Mouse (Mus musculus) MEL (cell line): ENCODE results near the gene Ccdc92b. TPM values are rescaled to one million over a fixed set of nuclear protein-coding genes. Genes with fewer than 3 reads are reported as not detected.
A peak's percentile ranks its signal among the peaks of the same experiment; 100 is the strongest.

ENCODE experiments used
- DNase-seq: peaks from one replicate; pipeline ENCODE4 v3.0.0; 2011; ENCODE audit warnings: low read depth, low spot score
- H3K27ac ChIP-seq: 2 replicates; pipeline ENCODE4 v1.5.1; 2012; ENCODE audit warnings: low read depth, mild to moderate bottlenecking, control low read depth, low read length, moderate library complexity; ENCODE audit not compliant: control insufficient read depth
- H3K27me3 ChIP-seq, 2 experiments: fragments of 150-350 bp in 1 of 2; sonication (generic) in 1 of 2; 2 replicates each; pipeline ENCODE4 v1.6.1; 2012; ENCODE audit warnings: low read length in 2 of 2, mild to moderate bottlenecking in 2 of 2, improper control_type of control experiment in 1 of 2, moderate library complexity in 1 of 2; ENCODE audit not compliant: insufficient read depth in 2 of 2, control insufficient read depth in 1 of 2
- H3K36me3 ChIP-seq, 2 experiments: 2 replicates each; pipeline ENCODE4 v1.6.1; 2012 to 2014; ENCODE audit warnings: low read length in 2 of 2, improper control_type of control experiment in 1 of 2, inconsistent platforms in 1 of 2, mild to moderate bottlenecking in 1 of 2; ENCODE audit not compliant: insufficient read depth in 2 of 2, control insufficient read depth in 1 of 2
- H3K4me1 ChIP-seq, 2 experiments: fragments of 150-350 bp in 1 of 2; sonication (generic) in 1 of 2; 2 replicates each; pipeline ENCODE4 v1.6.1; 2012; ENCODE audit warnings: low read length in 2 of 2, improper control_type of control experiment in 1 of 2, mild to moderate bottlenecking in 1 of 2; ENCODE audit not compliant: insufficient read depth in 2 of 2, control insufficient read depth in 1 of 2
- H3K4me3 ChIP-seq, 2 experiments: fragments of 150-350 bp in 1 of 2; sonication (generic) in 1 of 2; 2 replicates each; pipeline ENCODE4 v1.5.1; 2012; ENCODE audit warnings: low read depth in 2 of 2, low read length in 2 of 2, mild to moderate bottlenecking in 2 of 2, moderate library complexity in 2 of 2, control low read depth in 1 of 2, improper control_type of control experiment in 1 of 2; ENCODE audit not compliant: control insufficient read depth in 1 of 2, insufficient read depth in 1 of 2
- H3K79me2 ChIP-seq: 2 replicates; pipeline ENCODE4 v1.6.1; 2012; ENCODE audit warnings: mild to moderate bottlenecking, low read length, moderate library complexity; ENCODE audit not compliant: control insufficient read depth, poor library complexity, insufficient read depth
- H3K9ac ChIP-seq: 2 replicates; pipeline ENCODE4 v1.6.1; 2012; ENCODE audit warnings: low read depth, mild to moderate bottlenecking, control low read depth, low read length, moderate library complexity; ENCODE audit not compliant: control insufficient read depth, poor library complexity, severe bottlenecking
- H3K9me3 ChIP-seq: fragments of 150-350 bp; sonication (generic); replicated peaks from 2 replicates; pipeline ENCODE4 v1.6.1; 2012; ENCODE audit warnings: mild to moderate bottlenecking, low read length, improper control_type of control experiment, moderate library complexity; ENCODE audit not compliant: insufficient read depth
- CHD1 ChIP-seq: IDR thresholded peaks from 2 replicates; pipeline ENCODE4 v1.6.1; 2012; ENCODE audit warnings: low read depth, mild to moderate bottlenecking, inconsistent platforms, low read length, improper control_type of control experiment
- CTCF ChIP-seq, 3 experiments: IDR thresholded peaks in 2 of 3; conservative IDR thresholded peaks in 1 of 3; 2 replicates each; pipeline ENCODE4 v1.5.1; 2011 to 2012; ENCODE audit warnings: low read length in 3 of 3, low read depth in 2 of 3, mild to moderate bottlenecking in 2 of 3, improper control_type of control experiment in 1 of 3, inconsistent platforms in 1 of 3, mixed read lengths in 1 of 3, moderate library complexity in 1 of 3; ENCODE audit not compliant: control insufficient read depth in 1 of 3, insufficient read depth in 1 of 3, poor library complexity in 1 of 3, severe bottlenecking in 1 of 3
- E2F4 ChIP-seq: IDR thresholded peaks from 2 replicates; pipeline ENCODE4 v1.6.1; 2011; ENCODE audit warnings: low read depth, low read length, improper control_type of control experiment, borderline replicate concordance
- EP300 ChIP-seq, 2 experiments: IDR thresholded peaks; 2 replicates each; pipeline ENCODE4 v1.6.1; 2011; ENCODE audit warnings: improper control_type of control experiment in 2 of 2, low read length in 2 of 2, low read depth in 1 of 2, mild to moderate bottlenecking in 1 of 2
- ETS1 ChIP-seq: IDR thresholded peaks from 2 replicates; pipeline ENCODE4 v1.6.1; 2012; ENCODE audit warnings: low read depth, mild to moderate bottlenecking, inconsistent platforms, low read length, improper control_type of control experiment, moderate library complexity
- GABPA ChIP-seq: IDR thresholded peaks from 2 replicates; pipeline ENCODE4 v1.6.1; 2012; ENCODE audit warnings: low read depth, mild to moderate bottlenecking, inconsistent platforms, low read length, improper control_type of control experiment, moderate library complexity
- GATA1 ChIP-seq: IDR thresholded peaks from 2 replicates; pipeline ENCODE4 v1.6.1; 2011; ENCODE audit warnings: low read depth, low read length, improper control_type of control experiment
- MAFK ChIP-seq: IDR thresholded peaks from 2 replicates; pipeline ENCODE4 v1.6.1; 2011; ENCODE audit warnings: low read depth, mild to moderate bottlenecking, low read length, improper control_type of control experiment, borderline replicate concordance
- MAZ ChIP-seq: IDR thresholded peaks from 2 replicates; pipeline ENCODE4 v1.6.1; 2012; ENCODE audit warnings: low read depth, mild to moderate bottlenecking, inconsistent platforms, low read length, improper control_type of control experiment
- RAD21 ChIP-seq: IDR thresholded peaks from 2 replicates; pipeline ENCODE4 v1.6.1; 2011; ENCODE audit warnings: mild to moderate bottlenecking, low read depth, low read length, improper control_type of control experiment
- SIN3A ChIP-seq: IDR thresholded peaks from 2 replicates; pipeline ENCODE4 v1.6.1; 2012; ENCODE audit warnings: low read length, improper control_type of control experiment, inconsistent platforms
- TCF12 ChIP-seq: IDR thresholded peaks from 2 replicates; pipeline ENCODE4 v1.6.1; 2014; ENCODE audit warnings: low read depth, mild to moderate bottlenecking, inconsistent platforms, low read length, improper control_type of control experiment, moderate library complexity
- UBTF ChIP-seq: IDR thresholded peaks from 2 replicates; pipeline ENCODE4 v1.6.1; 2012; ENCODE audit warnings: low read depth, mild to moderate bottlenecking, inconsistent platforms, low read length, improper control_type of control experiment, moderate library complexity, borderline replicate concordance; ENCODE audit not compliant: insufficient read depth
- USF1 ChIP-seq: IDR thresholded peaks from 2 replicates; pipeline ENCODE4 v1.6.1; 2014; ENCODE audit warnings: low read depth, mild to moderate bottlenecking, inconsistent platforms, low read length, improper control_type of control experiment, moderate library complexity
- USF2 ChIP-seq, 2 experiments: IDR thresholded peaks; 2 replicates each; pipeline ENCODE4 v1.6.1; 2011 to 2012; ENCODE audit warnings: improper control_type of control experiment in 2 of 2, low read length in 2 of 2, borderline replicate concordance in 1 of 2, inconsistent platforms in 1 of 2, low read depth in 1 of 2, mild to moderate bottlenecking in 1 of 2; ENCODE audit not compliant: insufficient read depth in 1 of 2
- ZMIZ1 ChIP-seq: IDR thresholded peaks from 2 replicates; pipeline ENCODE4 v1.6.1; 2012; ENCODE audit warnings: low read depth, mild to moderate bottlenecking, inconsistent platforms, low read length, improper control_type of control experiment, moderate library complexity
- polyA plus RNA-seq, 2 experiments: library from polyadenylated mRNA; stranded (reverse) in 1 of 2; unstranded in 1 of 2; fragments of >175 nt in 1 of 2; fragments of >200 nt in 1 of 2; gene quantifications; 2 replicates each; pipeline versions ENCODE4 v1.2.1 to v1.2.4; 2012; ENCODE audit warnings: low replicate concordance in 2 of 2, low read depth in 1 of 2; ENCODE audit not compliant: insufficient read length in 2 of 2, insufficient read depth in 1 of 2, missing spikeins in 1 of 2
- total RNA-seq: library from RNA; depleted of rRNA; stranded (reverse); fragments of 300-350 nt; gene quantifications from 2 replicates; pipeline ENCODE4 v1.2.3, GENCODE M21; 2012

Gene Ccdc92b
- total and polyA plus RNA-seq, 3 experiments: 0.12 to 1.3 TPM; not detected in 1

DNA sequence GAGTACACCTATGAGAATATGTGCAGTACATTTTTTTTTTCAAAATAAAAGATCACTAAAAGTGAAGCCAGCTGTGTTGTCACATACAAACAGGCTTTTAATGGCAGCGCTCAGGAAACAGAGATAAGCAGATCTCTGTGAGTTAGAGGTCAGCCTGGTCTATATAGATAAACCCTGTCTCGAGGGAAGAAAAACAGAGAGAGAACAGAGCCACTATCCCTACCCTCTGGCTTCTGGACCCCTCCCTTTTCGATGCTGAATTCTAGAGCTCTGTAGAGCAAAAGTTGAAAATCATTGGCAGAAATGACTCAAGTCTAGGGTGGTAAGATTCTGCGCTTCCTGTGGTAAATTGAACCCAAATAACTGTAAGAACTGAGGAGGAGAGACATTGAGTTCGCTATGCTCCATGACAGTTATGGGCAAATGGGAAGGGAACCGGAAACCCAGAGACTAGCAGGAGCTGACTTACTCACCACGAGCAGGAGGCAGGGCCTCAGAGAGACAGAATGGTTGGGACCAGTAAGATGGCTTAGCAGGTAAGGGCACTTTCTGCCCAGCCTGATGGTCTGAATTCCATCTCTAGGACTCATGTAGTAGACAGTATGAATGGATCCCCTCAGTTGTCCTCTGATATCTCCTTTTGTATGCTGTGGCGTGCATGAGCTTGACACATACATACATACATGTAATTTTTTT is 2.7 kb downstream of the Ccdc92b start (continued):
- TF ChIP-seq GABPA (no peak), CHD1 (no peak), USF1 (no peak), CTCF (IDR thresholded peaks at IDR 0.05 in 2 of 3, conservative IDR thresholded peaks at IDR 0.05 in 1 of 3; ENCODE audit: control insufficient read depth in 1 of 3, insufficient read depth in 1 of 3, low read depth in 2 of 3, low read length in 3 of 3, poor library complexity in 1 of 3, severe bottlenecking in 1 of 3) (no peak)

DNA sequence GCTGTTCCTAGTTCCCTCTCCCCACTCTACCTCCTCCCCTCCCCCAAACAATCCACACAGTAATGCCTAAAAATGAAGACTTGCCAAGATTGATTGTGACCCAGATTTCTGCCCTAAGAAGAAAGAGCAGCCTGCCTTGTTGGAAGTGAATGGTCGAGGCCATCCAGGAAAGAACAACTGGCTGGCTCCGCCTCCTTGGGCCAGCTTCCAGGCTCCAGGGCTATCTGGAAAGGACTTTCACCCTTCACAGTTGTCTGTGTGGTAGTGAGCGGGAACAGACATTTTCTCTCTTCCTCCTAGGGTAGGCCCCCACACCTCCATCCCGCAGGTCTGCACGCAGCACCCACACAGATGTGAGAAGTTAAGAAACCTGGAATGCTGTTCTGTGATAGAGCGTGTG is 4.3 kb downstream of the Ccdc92b start:
- TF ChIP-seq TCF12 (no peak), MAFK (no peak), E2F4 (no peak), SIN3A (no peak), ZMIZ1 (no peak), GATA1 (no peak), USF2 (IDR thresholded peaks at IDR 0.05; ENCODE audit: borderline replicate concordance in 1 of 2, insufficient read depth in 1 of 2, low read depth in 1 of 2, low read length in 2 of 2) (no peak), UBTF (no peak), RAD21 (no peak), ETS1 (no peak), MAZ (no peak)
- Histone ChIP-seq H3K4me3 (no peak overlapping the region), H3K9me3 (no peaks in the 10 kb centered on the region), H3K79me2 (no peaks in the 10 kb centered on the region), H3K4me1 (peaks cover 2 to 39% of the 10 kb centered on the region in 2 experiments; a peak in 3 of 4 replicates), H3K9ac (no peak overlapping the region), H3K27me3 (no peaks in the 10 kb centered on the region), H3K36me3 (peaks cover 0 to 15% of the 10 kb centered on the region in 2 experiments; a peak in 2 of 4 replicates), H3K27ac (no peak overlapping the region)
- DNase-seq: no peak

DNA sequence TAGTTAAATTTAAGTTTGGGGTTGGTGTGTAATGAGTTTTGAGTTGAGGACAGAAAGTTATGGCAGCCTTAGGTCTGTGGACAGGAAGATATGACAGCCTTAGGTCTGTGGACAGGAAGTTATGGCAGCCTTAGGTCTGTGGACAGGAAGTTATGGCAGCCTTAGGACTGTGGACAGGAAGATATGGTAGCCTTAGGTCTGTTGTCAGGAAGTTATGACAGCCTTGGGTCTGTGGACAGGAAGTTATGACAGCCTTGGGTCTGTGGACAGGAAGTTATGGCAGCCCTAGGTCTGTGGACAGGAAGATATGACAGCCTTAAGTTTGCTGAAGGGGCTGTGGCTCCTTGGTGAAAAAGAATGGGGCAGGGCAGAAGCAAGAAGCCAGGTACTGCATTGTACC is 5.9 kb downstream of the Ccdc92b start:
- Histone ChIP-seq H3K79me2 (no peaks in the 10 kb centered on the region), H3K27ac (no peak overlapping the region), H3K4me3 (no peak overlapping the region), H3K27me3 (no peaks in the 10 kb centered on the region), H3K9me3 (no peaks in the 10 kb centered on the region), H3K36me3 (peaks cover 0 to 15% of the 10 kb centered on the region in 2 experiments; a peak in 2 of 4 replicates), H3K4me1 (peaks cover 2 to 34% of the 10 kb centered on the region in 2 experiments; a peak in 3 of 4 replicates), H3K9ac (no peak overlapping the region)
- TF ChIP-seq EP300 (IDR thresholded peaks at IDR 0.05; ENCODE audit: low read depth in 1 of 2, low read length in 2 of 2): 0 out of 4 replicates have a peak, but pooled peaks of 1 of the 2 experiments have one; percentile 12
- TF ChIP-seq CHD1: no peak
- no peak for DNase-seq
